Comparison of ENCODE assay signal across 9 mouse cellular contexts in genomic region chr7:127021563-127022527, GRCm38 (mm10). TPM values are rescaled to one million over a fixed set of nuclear protein-coding genes. Genes with fewer than 3 reads are reported as not detected.
DNase-seq lines count a peak whose midpoint lies in the region; ATAC-seq and TF ChIP-seq lines count a peak whose summit lies in the region.
"Had no signal": no experiment of that assay in that cellular context is flagged by ENCODE, and none has a peak within 500 bp of the region (broad histone marks: within the 10 kb centered on the region; RNA-seq: fewer than 3 reads in every experiment).

No protein-coding gene starts in this region.

- H3K9me3 ChIP-seq in forebrain, embryonic 11.5 days (ENCODE audit: control insufficient read depth, low read length): no peaks in the 10 kb centered on the region
- no peaks in the 10 kb centered on the region for H3K9me3 ChIP-seq in liver, embryonic 12.5 days (replicated peaks)

- no peaks in the 10 kb centered on the region for H3K27me3 ChIP-seq in forebrain, embryonic 11.5 days (ENCODE audit: control insufficient read depth, insufficient read depth, low read length)
- H3K27me3 ChIP-seq in liver, embryonic 12.5 days (replicated peaks): no peaks in the 10 kb centered on the region
- H3K27me3 ChIP-seq: Patski had no signal

- peak overlapping the region; percentile 67 for H3K27ac ChIP-seq in gastrocnemius, adult 2 months
- H3K27ac ChIP-seq in forebrain, embryonic 11.5 days (ENCODE audit: low read depth, low read length): peak overlapping the region; percentile 81
- peak overlapping the region; percentile 98 for H3K27ac ChIP-seq in liver, embryonic 12.5 days

- no peak for ATAC-seq in forebrain, embryonic 11.5 days (replicated peaks; ENCODE audit: low FRiP score)
- no peak for ATAC-seq in liver, embryonic 12.5 days
- ATAC-seq: Patski had no signal

- no peak for DNase-seq in gastrocnemius, adult 2 months
- DNase-seq in gastrocnemius, postnatal 4 days (ENCODE audit: low spot score in 2 of 2): no peak
- DNase-seq in A20 (ENCODE audit: low read depth, low spot score): peak; percentile 40
- DNase-seq in forebrain, embryonic 11.5 days (ENCODE audit: low spot score): peak; percentile 65
- no peak for DNase-seq in adrenal gland, adult 18-20 months (ENCODE audit: low spot score in 2 of 2)
- DNase-seq in adipocyte (ENCODE audit: low spot score): no peak
- no peak for DNase-seq in layer of hippocampus, adult 9-11 months

- peak overlapping the region; percentile 71 for H3K4me3 ChIP-seq in gastrocnemius, adult 2 months
- H3K4me3 ChIP-seq in forebrain, embryonic 11.5 days (ENCODE audit: low read depth, low read length): peak overlapping the region; percentile 45
- H3K4me3 ChIP-seq in liver, embryonic 12.5 days: peak overlapping the region; percentile 90

- peak overlapping the region; percentile 99 for H3K9ac ChIP-seq in forebrain, embryonic 11.5 days (ENCODE audit: low read length)
- H3K9ac ChIP-seq in liver, embryonic 12.5 days: peak overlapping the region; percentile 100; the same call in 1 of the 2 replicates

- H3K4me1 ChIP-seq in forebrain, embryonic 11.5 days (replicated peaks; ENCODE audit: control insufficient read depth, insufficient read depth, low read length): peaks cover 34% of the 10 kb centered on the region
- peaks cover 77% of the 10 kb centered on the region for H3K4me1 ChIP-seq in liver, embryonic 12.5 days

- intact Hi-C loops in gastrocnemius, adult 2 months (cut with DNase I): loop anchor here (10.0 kb wide), 1 partner anchor 267 kb away; the partner anchor contains the start of gene Mapk3

- peaks cover 8% of the 10 kb centered on the region; the same call in 1 of the 2 replicates for H3K36me3 ChIP-seq in forebrain, embryonic 11.5 days (ENCODE audit: control insufficient read depth, insufficient read depth, low read length)
- peaks cover 37% of the 10 kb centered on the region for H3K36me3 ChIP-seq in liver, embryonic 12.5 days

- TF ChIP-seq CTCF in gastrocnemius, adult 2 months (IDR thresholded peaks at IDR 0.05): no peak

- peak overlapping the region; percentile 81 for H3K4me2 ChIP-seq in forebrain, embryonic 11.5 days (ENCODE audit: low read depth, low read length, severe bottlenecking)
- H3K4me2 ChIP-seq in liver, embryonic 12.5 days: peak overlapping the region; percentile 98

- WGBS in forebrain, embryonic 11.5 days: 40% methylated on average over 5 of the region's 5 CpGs
- 42% methylated on average over 5 of the region's 5 CpGs for WGBS in liver, embryonic 12.5 days (ENCODE audit: insufficient replicate concordance)

RNA-seq across cellular contexts. Expression of gene Prrt2, which starts 0.8 kb away (rescaled TPM):
- total RNA-seq in gastrocnemius, adult 2 months (2021): under 1 TPM; 0.14 to 0.61 TPM
- total RNA-seq in gastrocnemius, postnatal 4 days (2021): 1 to 10 TPM; 6.5 to 9.4 TPM
- polyA plus RNA-seq in forebrain, embryonic 11.5 days (2014; fragmentation: Nextera tagmentation; extraction: Ambion mirVana): 9.6 and 10.3 TPM in 2 replicates
- 0.88 and 2.1 TPM in 2 replicates for polyA plus RNA-seq in liver, embryonic 12.5 days (2016; fragmentation: Nextera tagmentation; extraction: Ambion mirVana)
- total RNA-seq in adrenal gland, adult 18-20 months (2021): 1 to 10 TPM; 3.7 to 4.4 TPM

RNA-seq across cellular contexts. Expression of gene Gm42742, which starts 0.9 kb away (rescaled TPM):
- 10 to 100 TPM; 19.4 to 21.7 TPM for total RNA-seq in gastrocnemius, adult 2 months (2021)
- total RNA-seq in gastrocnemius, postnatal 4 days (2021): 10 to 100 TPM; 26.0 to 26.6 TPM
- polyA plus RNA-seq in forebrain, embryonic 11.5 days (2014; fragmentation: Nextera tagmentation; extraction: Ambion mirVana): 60.9 and 64.7 TPM in 2 replicates
- polyA plus RNA-seq in liver, embryonic 12.5 days (2016; fragmentation: Nextera tagmentation; extraction: Ambion mirVana): 4.1 and 8.9 TPM in 2 replicates
- 10 to 100 TPM; 12.9 to 27.0 TPM for total RNA-seq in adrenal gland, adult 18-20 months (2021)

RNA-seq across cellular contexts. Expression of gene Pagr1a, which starts 4.7 kb away (rescaled TPM):
- total RNA-seq in gastrocnemius, adult 2 months (2021): 1 to 10 TPM in 1 of 2 experiments, not detected in 1; 2.4 TPM
- total RNA-seq in gastrocnemius, postnatal 4 days (2021): 10 to 100 TPM in 1 of 2 experiments, 1 to 10 TPM in 1; 9.1 to 14.7 TPM
- 60.5 and 72.4 TPM in 2 replicates for polyA plus RNA-seq in forebrain, embryonic 11.5 days (2014; fragmentation: Nextera tagmentation; extraction: Ambion mirVana)
- polyA plus RNA-seq in liver, embryonic 12.5 days (2016; fragmentation: Nextera tagmentation; extraction: Ambion mirVana): 60.5 and 65.1 TPM in 2 replicates
- total RNA-seq in adrenal gland, adult 18-20 months (2021): 10 to 100 TPM in 1 of 2 experiments, 1 to 10 TPM in 1; 5.5 to 16.5 TPM

RNA-seq across cellular contexts. Expression of gene Maz, which starts 5.0 kb away (rescaled TPM):
- 10 to 100 TPM; 74.5 to 79.0 TPM for total RNA-seq in gastrocnemius, adult 2 months (2021)
- total RNA-seq in gastrocnemius, postnatal 4 days (2021): 100 to 1,000 TPM; 129 to 131 TPM
- 106 and 132 TPM in 2 replicates for polyA plus RNA-seq in forebrain, embryonic 11.5 days (2014; fragmentation: Nextera tagmentation; extraction: Ambion mirVana)
- polyA plus RNA-seq in liver, embryonic 12.5 days (2016; fragmentation: Nextera tagmentation; extraction: Ambion mirVana): 104 and 107 TPM in 2 replicates
- total RNA-seq in adrenal gland, adult 18-20 months (2021): 100 to 1,000 TPM in 1 of 2 experiments, 10 to 100 TPM in 1; 86.0 to 132 TPM

RNA-seq across cellular contexts. Expression of gene Pagr1b, which starts 5.6 kb away (rescaled TPM):
- total RNA-seq in gastrocnemius, adult 2 months (2021): not detected
- total RNA-seq in gastrocnemius, postnatal 4 days (2021): 1 to 10 TPM; 1.8 to 2.5 TPM
- not detected in 2 replicates for polyA plus RNA-seq in forebrain, embryonic 11.5 days (2014; fragmentation: Nextera tagmentation; extraction: Ambion mirVana)
- 0.57 TPM in 1 of 2 replicates, not detected in the other for polyA plus RNA-seq in liver, embryonic 12.5 days (2016; fragmentation: Nextera tagmentation; extraction: Ambion mirVana)
- 1 to 10 TPM; 1.3 to 3.0 TPM for total RNA-seq in adrenal gland, adult 18-20 months (2021)

Comparison
In these comparisons a context has a peak if more than half of its experiments do, and no peak if none do; other contexts are left out.
1. DNase-seq: peak in A20 (single experiment) and forebrain, embryonic 11.5 days (single experiment); none in gastrocnemius, adult 2 months (single experiment), gastrocnemius, postnatal 4 days (0 of 2), adrenal gland, adult 18-20 months (0 of 2), adipocyte (single experiment) and layer of hippocampus, adult 9-11 months (single experiment).
2. Peak in every context shown above with its lines, with median percentiles within 50 percentile points of each other: H3K27ac ChIP-seq and H3K4me3 ChIP-seq.